ENCODE assay signal across 8 mouse cellular contexts in genomic region chr1:181257585-181258555, GRCm38 (mm10). TPM values are rescaled to one million over a fixed set of nuclear protein-coding genes. Genes with fewer than 3 reads are reported as not detected.
A peak's percentile ranks its signal among the peaks of the same experiment; 100 is the strongest.
DNase-seq lines count a peak whose midpoint lies in the region; ATAC-seq lines count a peak whose summit lies in the region.

No protein-coding gene starts in this region.

- intact Hi-C loops in gastrocnemius, postnatal 36 days (cut with DNase I) = loop anchor here (5.0 kb wide), 1 partner anchor 46 kb away; the partner anchor contains the start of gene Wdr26

- H3K4me1 ChIP-seq in midbrain, embryonic 14.5 days (ENCODE audit: control insufficient read depth, insufficient read depth, low read length) = peaks cover 18% of the 10 kb centered on the region

- no peak overlapping the region for H3K4me2 ChIP-seq in midbrain, embryonic 14.5 days (ENCODE audit: low read length)

- no peak overlapping the region for H3K27ac ChIP-seq in midbrain, embryonic 14.5 days (replicated peaks; ENCODE audit: low read depth, low read length)

- DNase-seq in A20 (ENCODE audit: low read depth, low spot score) (peak; percentile 84), ZHBTc4 (ENCODE audit: low read depth, low spot score) (peak; percentile 26)
- peak; percentile 37 to 38 for DNase-seq in gastrocnemius, postnatal 36 days
- DNase-seq in kidney, adult 9 months = peak; percentile 76
- DNase-seq in lung, postnatal 4 days = peak; percentile 53 to 54
- no peak for DNase-seq in frontal cortex, postnatal 25 days (ENCODE audit: low spot score in 2 of 2)
- no peak for DNase-seq in left cerebral cortex, adult 11 months (ENCODE audit: low spot score)
- no peak for DNase-seq in midbrain, embryonic 14.5 days

- H3K9ac ChIP-seq in midbrain, embryonic 14.5 days (replicated peaks; ENCODE audit: low read length) = no peak overlapping the region

- H3K9me3 ChIP-seq in midbrain, embryonic 14.5 days (ENCODE audit: control insufficient read depth, low read length) = no peaks in the 10 kb centered on the region

- ATAC-seq in midbrain, embryonic 14.5 days (ENCODE audit: low FRiP score, low TSS enrichment) = no peak

- H3K27me3 ChIP-seq in midbrain, embryonic 14.5 days (ENCODE audit: control insufficient read depth, insufficient read depth, low read length) = 0 out of 2 replicates have a peak, but pooled peaks cover 3% of the 10 kb centered on the region

- no peak overlapping the region for H3K4me3 ChIP-seq in midbrain, embryonic 14.5 days (replicated peaks; ENCODE audit: low read depth, low read length)

- 76% methylated on average over 20 of the region's 20 CpGs for WGBS in midbrain, embryonic 14.5 days

- H3K36me3 ChIP-seq in midbrain, embryonic 14.5 days (ENCODE audit: control insufficient read depth, insufficient read depth, low read length) = no peaks in the 10 kb centered on the region

RNA-seq across cellular contexts. Expression of gene Wdr26, which starts 46.1 kb away (rescaled TPM):
- 100 to 1,000 TPM in 1 of 2 experiments, 10 to 100 TPM in 1; 96.7 to 105 TPM for total RNA-seq in gastrocnemius, postnatal 36 days (2021)
- 53.1 and 54.8 TPM in 2 replicates for polyA plus RNA-seq in midbrain, embryonic 14.5 days (2014; fragmentation: Nextera tagmentation; extraction: Ambion mirVana)

Comparison
In these comparisons a context has a peak if more than half of its experiments do, and no peak if none do; other contexts are left out.
1. DNase-seq: peak in A20 (single experiment), ZHBTc4 (single experiment), gastrocnemius, postnatal 36 days (2 of 2), kidney, adult 9 months (single experiment) and lung, postnatal 4 days (2 of 2); none in frontal cortex, postnatal 25 days (0 of 2), left cerebral cortex, adult 11 months (single experiment) and midbrain, embryonic 14.5 days (single experiment).